Mouse (Mus musculus): ENCODE data around the gene Fam98a. TPM values are rescaled to one million over a fixed set of nuclear protein-coding genes. Genes with fewer than 3 reads are reported as not detected.

The Fam98a gene
- total RNA-seq, 2 experiments from 2014 or later, result 33.1 to 44.0 TPM

DNA sequence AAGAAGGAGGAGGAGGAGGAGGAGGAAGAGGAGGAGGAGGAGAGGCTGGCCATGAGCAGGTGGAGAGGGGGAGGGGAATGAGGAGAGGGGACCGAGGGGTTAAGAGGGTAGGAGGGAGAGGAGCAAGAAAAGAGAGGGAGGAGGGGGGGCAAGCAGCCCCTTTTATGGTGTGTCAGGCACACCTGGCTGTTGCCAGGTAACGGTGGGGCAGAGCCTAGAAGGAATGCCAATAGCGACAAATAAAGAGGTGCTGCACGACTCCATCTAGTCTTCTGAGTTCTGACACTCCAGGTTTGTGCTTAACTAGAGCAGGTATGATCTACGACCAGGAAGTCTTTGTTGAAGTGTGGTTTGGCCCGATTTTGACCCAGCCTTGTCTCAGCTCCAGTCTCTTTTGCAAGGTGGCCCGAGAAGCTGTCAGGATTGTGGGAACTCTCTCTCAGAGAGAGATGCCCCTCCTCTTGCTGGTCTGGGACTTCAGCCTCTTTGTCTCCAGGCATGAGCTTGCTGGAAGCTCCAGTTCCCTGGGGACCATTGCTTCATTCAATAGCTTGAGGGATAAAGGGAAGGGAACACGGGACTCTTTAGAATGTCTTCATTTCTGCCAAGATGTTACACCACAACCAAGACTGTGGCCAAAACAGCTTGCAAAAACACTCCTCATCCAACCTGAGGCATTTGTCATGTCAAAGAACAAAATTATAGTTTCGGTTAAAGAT, 29.2 kb downstream of the Fam98a start:
- DNase-seq (ENCODE audit: low spot score in 2 of 2), result no peak

DNA sequence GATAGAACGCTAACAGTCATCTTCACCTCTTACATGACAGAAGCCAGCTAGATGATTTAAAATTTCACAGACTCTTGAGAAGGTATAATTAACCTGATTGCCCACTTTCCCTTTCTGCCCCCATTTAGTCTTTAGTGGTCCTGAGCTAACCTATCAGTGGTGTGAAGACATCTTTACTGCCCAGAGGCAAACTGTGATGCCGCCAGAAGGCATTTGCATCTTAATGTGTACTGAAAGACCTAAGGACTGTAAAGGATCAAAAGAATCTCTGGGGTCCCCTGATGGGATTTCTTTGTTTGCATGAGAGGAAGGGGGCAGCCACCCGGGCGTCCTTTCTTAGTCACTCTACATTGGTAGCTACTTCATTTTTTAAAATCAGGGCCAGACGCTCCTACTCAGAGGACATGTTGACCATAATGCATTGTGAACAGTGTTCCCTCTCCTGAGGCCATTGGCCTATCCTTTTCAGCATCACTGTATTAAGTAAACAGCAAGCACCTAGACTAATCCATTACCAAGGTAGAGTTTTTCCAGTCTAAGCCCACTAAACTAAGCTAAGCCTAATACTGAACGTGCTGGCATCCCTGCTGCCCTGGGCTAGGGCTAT, 30.4 kb downstream of the Fam98a start:
- no peak for DNase-seq (ENCODE audit: low spot score in 2 of 2)

DNA sequence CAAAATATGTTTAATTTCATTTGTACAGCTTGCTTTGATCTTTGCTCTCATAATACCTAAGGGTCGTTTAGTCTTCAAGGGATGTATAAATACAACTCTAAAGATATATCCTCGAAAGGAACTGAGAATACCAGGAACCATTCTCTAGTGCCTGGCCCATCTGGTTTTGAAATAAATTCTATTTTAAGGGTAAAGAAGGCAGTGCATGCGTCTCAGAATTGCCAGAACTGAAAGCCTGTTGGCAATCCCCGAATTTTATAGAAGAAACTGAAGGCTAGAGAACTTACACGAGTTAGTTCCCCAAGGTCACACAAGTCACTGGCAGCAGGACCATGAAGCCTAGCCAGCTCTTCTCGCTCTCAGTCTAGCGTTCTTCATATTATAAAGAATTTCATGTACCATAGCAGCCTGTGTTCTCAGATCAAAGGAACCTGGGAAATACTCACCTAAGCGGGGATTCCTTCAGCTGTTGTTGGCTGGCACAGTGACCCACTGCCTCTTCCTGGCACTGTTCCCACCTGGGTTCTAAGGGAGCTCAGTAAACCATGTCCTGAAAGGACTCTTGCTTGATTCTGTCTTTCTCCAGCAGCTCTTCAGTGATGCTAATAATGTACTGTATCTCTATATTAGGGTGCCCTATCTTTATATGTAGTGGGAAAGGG, 32.4 kb downstream of the Fam98a start:
- DNase-seq (ENCODE audit: low spot score in 2 of 2), result no peak

DNA sequence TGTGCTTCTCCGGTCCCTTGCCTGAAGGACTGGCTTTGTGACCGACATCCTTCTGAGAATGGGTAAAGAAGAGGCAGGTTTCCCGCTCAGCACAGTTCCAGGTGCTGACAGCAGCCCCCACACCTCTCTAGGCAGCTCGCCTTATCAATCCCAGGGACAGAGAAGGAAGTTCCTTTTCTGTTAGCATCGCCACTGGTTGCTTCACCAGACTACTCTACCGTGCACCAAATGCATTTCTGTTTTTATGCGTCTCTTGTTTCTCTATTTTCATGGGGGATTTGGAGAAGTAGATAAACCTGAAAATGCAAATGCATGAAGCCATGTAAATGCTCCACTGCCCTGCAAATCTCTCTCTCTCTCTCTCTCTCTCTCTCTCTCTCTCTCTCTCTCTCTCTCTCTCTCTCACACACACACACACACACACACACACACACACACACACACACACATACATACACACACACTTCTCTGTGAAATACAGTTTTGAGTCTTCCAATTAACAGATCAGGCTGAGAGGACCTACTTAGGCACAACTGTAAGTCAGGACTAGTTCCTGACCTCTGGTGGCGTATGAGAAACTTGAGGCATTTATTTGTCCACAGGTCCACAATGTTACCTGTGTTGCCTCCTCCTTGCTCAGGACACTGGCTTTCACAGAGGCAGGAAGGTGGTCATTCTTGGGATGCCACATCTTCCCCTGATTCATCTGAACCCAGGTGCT, 33.4 kb downstream of the Fam98a start:
- no peak for DNase-seq (ENCODE audit: low spot score in 2 of 2)

DNA sequence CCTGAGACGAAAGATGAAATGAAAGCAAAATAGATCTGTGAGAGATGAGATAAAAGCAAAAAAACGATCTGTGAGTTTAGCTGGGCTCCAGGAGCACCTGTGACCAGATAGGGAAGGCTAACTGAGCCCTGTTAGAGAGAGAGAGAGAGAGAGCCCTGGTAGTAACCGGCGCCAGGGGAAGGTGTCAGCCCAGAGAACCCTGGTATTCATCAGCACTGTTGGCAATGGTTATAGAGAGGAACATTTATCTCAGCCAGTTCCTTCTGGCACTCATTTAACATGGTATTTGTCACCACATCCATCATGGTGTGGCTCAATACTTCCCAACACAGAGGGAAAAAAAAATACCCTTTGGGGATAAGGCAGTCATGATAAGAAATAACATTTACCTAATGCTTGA, 35.2 kb downstream of the Fam98a start:
- DNase-seq (ENCODE audit: low spot score in 2 of 2), result no peak

DNA sequence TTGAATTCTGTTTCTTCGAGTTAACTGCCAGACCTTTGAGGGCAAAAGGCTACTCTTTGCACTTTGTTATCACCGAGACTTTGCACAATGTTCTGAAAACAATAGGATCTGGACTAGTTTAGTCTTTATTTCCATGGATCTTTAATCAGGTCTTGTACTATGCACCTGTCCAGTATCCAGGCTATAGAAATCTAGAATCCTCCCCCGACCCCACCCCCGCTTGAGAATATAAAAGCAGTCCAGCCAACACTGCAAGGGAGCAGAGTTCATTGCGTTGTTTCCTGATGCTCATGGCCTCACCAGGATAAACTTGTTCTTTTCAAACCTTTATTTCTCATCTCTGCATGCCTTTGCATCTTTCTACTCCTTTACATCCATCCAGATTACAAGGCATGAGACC, 42.5 kb downstream of the Fam98a start:
- no peak for DNase-seq (ENCODE audit: low spot score in 2 of 2)

DNA sequence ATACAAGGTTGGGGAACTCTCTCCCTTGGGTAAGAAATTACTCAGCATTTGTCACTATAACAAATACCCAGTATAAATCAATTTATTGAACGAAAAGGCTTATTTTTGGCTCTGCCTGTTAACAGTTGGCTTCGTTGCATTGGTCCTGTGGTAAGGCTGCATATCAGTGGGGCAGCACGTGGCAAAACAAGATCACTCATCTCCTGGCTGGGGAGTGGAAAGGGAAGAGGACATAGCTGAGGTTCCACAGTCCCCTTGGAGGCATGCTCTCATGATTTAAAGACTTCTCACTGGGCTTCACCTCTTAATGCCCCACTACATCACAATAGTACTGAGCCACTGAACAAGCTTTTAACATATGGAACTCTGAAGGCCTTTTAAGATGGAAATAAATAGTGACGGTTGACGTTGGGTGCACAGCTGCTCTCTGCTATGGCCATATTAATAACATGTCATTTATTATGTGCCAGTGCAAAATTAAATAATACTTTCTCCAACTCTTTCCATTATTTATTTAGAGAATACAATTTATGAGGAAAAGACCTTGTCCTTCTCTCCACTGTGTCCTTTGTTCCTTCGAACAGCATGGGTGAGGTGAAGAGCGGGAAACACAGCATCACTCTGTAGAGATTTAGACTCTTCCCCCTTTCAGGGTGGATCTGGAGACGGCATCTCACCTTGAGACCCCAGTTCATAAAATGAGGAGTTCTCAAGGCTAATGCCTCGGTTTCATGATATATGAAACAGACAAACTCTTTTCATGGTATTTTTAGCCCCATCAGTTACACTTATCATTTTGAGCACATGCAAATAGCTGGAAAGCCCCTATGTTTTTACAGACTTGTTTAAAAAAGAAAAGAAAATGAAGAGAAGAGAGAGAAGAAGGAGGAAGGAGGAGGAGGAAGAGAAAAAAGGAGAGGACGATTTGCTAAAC, 44.8 kb downstream of the Fam98a start:
- DNase-seq (ENCODE audit: low spot score in 2 of 2), result no peak

DNA sequence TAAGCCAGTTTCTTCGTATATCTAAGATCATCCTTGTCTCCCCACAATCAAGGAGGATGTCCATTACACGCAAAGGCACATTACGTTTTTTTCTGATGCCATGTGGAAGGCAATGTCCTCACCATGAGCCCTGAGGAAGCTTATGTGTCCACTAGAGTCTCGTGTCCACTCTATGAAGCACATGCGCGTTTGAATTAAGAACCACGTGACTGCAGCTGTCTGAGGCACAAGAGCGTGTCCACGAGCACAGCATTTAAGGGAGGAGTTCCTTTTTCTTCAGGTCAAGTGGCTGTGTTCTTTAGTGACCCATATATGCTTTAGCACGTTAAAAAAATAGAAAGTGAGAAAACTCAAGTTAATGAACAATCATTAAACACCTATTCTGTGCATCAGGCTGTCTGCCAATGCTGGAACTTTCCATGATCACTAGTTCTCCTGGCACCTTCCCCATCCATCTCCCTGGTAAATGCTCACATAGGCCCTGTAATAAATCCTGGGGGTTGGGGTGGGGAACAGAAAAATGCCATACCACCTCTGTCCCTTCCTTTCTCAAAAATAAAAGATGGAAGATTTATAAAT, 45.6 kb downstream of the Fam98a start:
- no peak for DNase-seq (ENCODE audit: low spot score in 2 of 2)

DNA sequence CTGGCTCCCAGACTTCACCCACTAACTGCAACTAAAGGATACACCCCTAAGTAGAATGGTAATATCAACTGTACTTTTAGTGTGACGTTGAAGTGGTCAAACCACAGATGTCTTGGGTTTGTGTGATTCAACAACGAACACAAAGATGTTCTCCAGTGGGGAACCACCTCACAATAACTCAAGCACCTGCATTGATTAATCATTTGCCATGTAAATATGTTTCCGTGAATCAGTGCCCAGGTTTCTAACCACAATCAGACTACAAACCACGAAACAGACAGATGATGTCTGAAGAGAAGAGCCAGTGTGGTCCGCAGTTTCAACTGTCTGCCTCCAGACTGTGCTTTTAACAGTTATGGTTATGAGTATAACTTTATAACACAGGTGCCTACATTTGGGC, 46.7 kb downstream of the Fam98a start:
- DNase-seq (ENCODE audit: low spot score in 2 of 2), result no peak

DNA sequence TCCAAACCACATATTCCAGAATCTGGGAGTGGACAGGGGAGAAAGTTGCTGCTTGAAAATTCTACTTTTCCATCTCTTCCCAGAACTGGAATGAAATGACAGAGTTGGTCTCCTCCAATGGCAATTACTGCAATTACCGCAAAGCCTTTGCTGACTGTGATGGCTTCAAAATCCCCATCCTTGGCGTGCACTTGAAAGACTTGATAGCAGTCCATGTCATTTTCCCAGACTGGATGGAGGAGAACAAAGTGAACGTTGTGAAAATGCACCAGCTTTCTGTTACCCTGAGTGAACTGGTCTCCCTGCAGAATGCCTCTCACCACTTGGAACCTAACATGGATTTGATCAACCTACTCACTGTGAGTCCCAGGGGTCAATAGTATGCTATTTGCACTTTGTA, 48.7 kb downstream of the Fam98a start:
- DNase-seq (ENCODE audit: low spot score in 2 of 2), result no peak

DNA sequence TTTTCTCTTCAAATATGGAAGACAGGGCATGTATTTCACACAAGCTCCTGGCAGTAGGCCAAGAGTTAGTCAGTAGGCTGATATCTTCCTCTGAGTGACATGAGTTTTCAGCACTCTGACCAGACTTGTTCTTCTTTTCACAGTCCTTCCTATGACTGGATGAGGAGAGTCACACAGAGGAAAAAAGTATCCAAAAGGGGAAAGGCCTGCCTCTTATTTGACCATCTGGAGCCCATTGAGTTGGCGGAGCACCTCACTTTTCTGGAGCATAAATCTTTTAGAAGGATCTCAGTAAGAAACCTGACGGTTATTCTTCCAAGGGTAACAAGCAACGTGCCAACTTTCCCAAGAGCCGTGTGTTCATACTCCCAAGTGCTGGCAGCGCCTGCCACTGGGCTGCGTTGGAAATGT, 53.5 kb downstream of the Fam98a start:
- DNase-seq (ENCODE audit: low spot score in 2 of 2), result no peak

DNA sequence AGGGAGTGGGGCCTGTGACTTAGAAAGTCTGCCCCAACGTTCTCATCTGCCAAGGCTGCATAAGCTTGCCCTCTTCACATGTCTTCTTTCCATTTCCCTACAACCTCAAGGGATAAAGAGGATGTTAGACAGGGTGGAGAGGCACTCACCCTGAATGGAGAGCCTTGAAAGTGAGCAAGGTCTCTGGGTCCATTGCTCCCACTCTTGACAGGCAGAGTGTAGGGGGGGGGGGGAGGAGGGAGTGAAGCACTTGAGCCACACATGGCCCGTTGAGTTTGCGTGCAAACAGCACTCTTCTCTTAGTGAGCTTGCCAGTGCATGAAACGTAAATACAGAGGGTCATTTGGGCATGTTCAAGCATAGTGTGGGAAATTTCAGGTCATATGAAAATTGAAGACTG, 56.5 kb downstream of the Fam98a start:
- DNase-seq (ENCODE audit: low spot score in 2 of 2), result no peak

Other genes with a start within 250 kb of the Fam98a start
- gene Rasgrp3, start 116.0 kb downstream of the Fam98a start, total RNA-seq (2021), result 10 to 100 TPM; 13.8 to 14.8 TPM